Mouse (Mus musculus): ENCODE data around the gene Sestd1.
A peak's percentile ranks its signal among the peaks of the same experiment; 100 is the strongest.

Gene Sestd1

DNA sequence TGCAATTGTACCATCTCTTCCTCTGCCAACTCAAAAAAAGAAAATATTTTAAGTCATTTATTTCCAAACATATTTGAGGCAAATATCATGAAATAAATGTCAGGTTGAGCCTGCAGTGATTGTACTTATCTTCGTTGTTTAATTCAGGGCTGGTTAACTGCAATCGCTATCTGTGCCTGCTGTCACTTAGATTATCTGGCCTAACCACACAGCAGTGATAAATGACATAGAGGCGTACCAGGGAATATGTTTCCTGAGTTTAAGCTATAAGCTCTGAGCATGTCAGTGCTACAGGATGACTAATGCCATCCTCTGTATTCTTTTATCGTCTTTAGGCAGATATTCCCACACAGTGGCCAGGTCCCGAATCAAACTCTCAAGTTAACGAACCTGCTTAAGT is 141.5 kb downstream of the Sestd1 start:
- peak in 1 of 2 experiments; percentile 5 for DNase-seq (ENCODE audit: low spot score in 2 of 2)

DNA sequence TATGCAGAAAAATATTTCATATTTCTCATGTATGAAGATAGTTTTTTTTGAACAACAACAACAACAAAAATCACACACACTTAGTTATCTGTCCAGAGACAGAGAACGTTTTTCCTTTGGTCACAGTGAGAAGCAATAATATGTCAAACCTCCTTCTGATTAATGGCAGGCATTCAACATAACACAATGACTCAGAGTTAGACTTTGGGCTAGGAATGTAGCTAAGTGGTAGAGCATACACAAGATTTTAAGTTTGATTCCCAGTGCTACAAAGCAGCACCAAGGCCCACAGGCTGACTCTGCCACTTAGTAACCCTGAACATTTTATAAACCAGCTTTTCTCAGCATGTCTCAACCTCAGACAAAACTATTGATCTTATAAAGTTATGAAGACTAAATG is 145.5 kb downstream of the Sestd1 start:
- no peak for DNase-seq (ENCODE audit: low spot score in 2 of 2)

DNA sequence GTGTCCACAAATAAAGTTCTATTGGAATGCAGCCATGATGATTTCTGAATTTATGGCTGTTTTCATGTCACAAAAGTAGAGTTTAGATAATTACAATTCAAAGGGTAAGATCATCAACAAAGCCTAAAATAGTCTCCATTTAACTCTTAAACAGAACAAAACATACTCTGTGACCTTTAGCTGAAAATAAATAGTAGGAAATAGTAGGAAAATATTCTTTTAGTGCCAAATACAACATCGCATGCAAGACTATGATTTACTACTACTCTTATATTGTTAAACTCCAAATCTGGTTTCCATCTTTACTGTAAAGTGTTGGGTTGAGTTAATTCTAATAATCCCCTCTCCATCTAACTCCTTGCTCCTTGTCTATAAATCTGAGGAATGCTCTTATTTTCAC is 147.0 kb downstream of the Sestd1 start:
- no peak for DNase-seq (ENCODE audit: low spot score in 2 of 2)
